Mouse (Mus musculus) liver, embryonic 14.5 days (tissue): ENCODE data around the gene Birc5.

Experiments used
- CTCF ChIP-seq: IDR thresholded peaks from 2 replicates; pipeline ENCODE4 v1.5.1; 2016; ENCODE audit warnings: antibody characterized with exemption, low read depth, control low read depth
- EP300 ChIP-seq: IDR thresholded peaks from 2 replicates; pipeline ENCODE4 v1.6.1; 2016; ENCODE audit warnings: antibody characterized with exemption, low read depth

GRCm38 (mm10) chr11:117821868-117822267, 27.2 kb upstream of the Birc5 start:
- TF ChIP-seq CTCF (no peak), EP300 (no peak)
